Mouse (Mus musculus) right cerebral cortex, postnatal 25 days (tissue): Measurements from ENCODE around the gene Spag8.

Source experiments
- DNase-seq: peaks from one replicate; pipeline ENCODE4 v3.0.0; 2022

Spag8 gene

GRCm38 (mm10) chr4:43653161-43654015 is at the start of gene Spag8:
Gene Spag8 (minus strand): TSS chr4:43653594.
- DNase-seq, result peak; percentile 30

- no peak for DNase-seq
These were observed 47.3 kb upstream of the Spag8 start, which contains the start of gene Olfr70 for GRCm38 (mm10) chr4:43700707-43701106. Gene Olfr70 (minus strand): TSS chr4:43700807.

- no peak for DNase-seq
These were observed 43.2 kb upstream of the Spag8 start for GRCm38 (mm10) chr4:43696561-43696960.

- DNase-seq, result no peak
These were observed 41.9 kb upstream of the Spag8 start for GRCm38 (mm10) chr4:43695249-43695671.

- DNase-seq, result no peak
These were observed 41.2 kb upstream of the Spag8 start for GRCm38 (mm10) chr4:43694439-43695248.

GRCm38 (mm10) chr4:43693806-43694241 is 40.4 kb upstream of the Spag8 start:
- DNase-seq, result no peak

GRCm38 (mm10) chr4:43691026-43691425 is 37.6 kb upstream of the Spag8 start:
- no peak for DNase-seq

- DNase-seq, result no peak
These were observed 36.6 kb upstream of the Spag8 start for GRCm38 (mm10) chr4:43690021-43690420.

GRCm38 (mm10) chr4:43679416-43680043 is 26.1 kb upstream of the Spag8 start:
- no peak for DNase-seq

- no peak for DNase-seq
These were observed 25.1 kb upstream of the Spag8 start for GRCm38 (mm10) chr4:43678541-43678940.

- no peak for DNase-seq
These were observed 22.2 kb upstream of the Spag8 start for GRCm38 (mm10) chr4:43675608-43676007.

GRCm38 (mm10) chr4:43674974-43675373 is 21.6 kb upstream of the Spag8 start:
- no peak for DNase-seq

GRCm38 (mm10) chr4:43673703-43674102 is 20.3 kb upstream of the Spag8 start:
- no peak for DNase-seq

- peak; percentile 76 for DNase-seq
These were observed 18.7 kb upstream of the Spag8 start for GRCm38 (mm10) chr4:43672070-43672469.

- DNase-seq, result no peak
These were observed 16.0 kb upstream of the Spag8 start for GRCm38 (mm10) chr4:43669428-43669794.

GRCm38 (mm10) chr4:43668782-43669427 is 15.5 kb upstream of the Spag8 start, which contains the start of the genes Tmem8b and Fam221b:
Gene Tmem8b (plus strand): TSS chr4:43668971.
Gene Fam221b (minus strand): TSS chr4:43669145.
- peak; percentile 91 for DNase-seq

GRCm38 (mm10) chr4:43666412-43666811 is 13.0 kb upstream of the Spag8 start:
- no peak for DNase-seq

- peak; percentile 18 for DNase-seq
These were observed 3.8 kb upstream of the Spag8 start for GRCm38 (mm10) chr4:43657146-43657545.

GRCm38 (mm10) chr4:43656339-43657109 is 3.1 kb upstream of the Spag8 start, which contains the start of gene Hint2:
Gene Hint2 (minus strand): TSS chr4:43656466.
- peak; percentile 94 for DNase-seq

GRCm38 (mm10) chr4:43655656-43656338 is 2.4 kb upstream of the Spag8 start:
- peak; percentile 11 for DNase-seq

GRCm38 (mm10) chr4:43652726-43653125 is 668 bp downstream of the Spag8 start:
- no peak for DNase-seq
